ENCODE assay signal across 11 mouse cellular contexts in genomic region chr16:62782229-62782628, GRCm38 (mm10). TPM values are rescaled to one million over a fixed set of nuclear protein-coding genes. Genes with fewer than 3 reads are reported as not detected.
A peak's percentile ranks its signal among the peaks of the same experiment; 100 is the strongest.
DNase-seq lines count a peak whose midpoint lies in the region; ATAC-seq lines count a peak whose summit lies in the region.
"Had no signal": no experiment of that assay in that cellular context is flagged by ENCODE, and none has a peak within 500 bp of the region (broad histone marks: within the 10 kb centered on the region; RNA-seq: fewer than 3 reads in every experiment).

No protein-coding gene starts in this region.

- peak; percentile 31 for ATAC-seq in common myeloid progenitor, adult 5-6 weeks (replicated peaks; ENCODE audit: low read depth, poor library complexity, severe bottlenecking)
- no peak for ATAC-seq in frontal cortex, adult (ENCODE audit: low TSS enrichment)

- intact Hi-C loops in heart, postnatal 10 days (cut with DNase I): loop anchor here (2.0 to 5.0 kb wide), 2 partner anchors 45 to 220 kb away; no protein-coding TSS in a partner anchor

- peak; percentile 13 to 34 for DNase-seq in heart, postnatal 10 days
- DNase-seq in heart, adult 8-10 months (ENCODE audit: low spot score): no peak
- peak; percentile 27 for DNase-seq in thymus, postnatal 0 days (ENCODE audit: low spot score)
- DNase-seq in thymus, adult 18-20 months: no peak
- no peak for DNase-seq in left cerebral cortex, adult 9 months (ENCODE audit: low spot score in 2 of 2)
- no peak for DNase-seq in thymus, postnatal 36 days
- DNase-seq: adrenal gland, postnatal 10 days had no signal

RNA-seq across cellular contexts. Expression of gene Nsun3, which starts 4.4 kb away (rescaled TPM):
- 10 to 100 TPM; 10.3 to 11.9 TPM for total RNA-seq in heart, postnatal 10 days (2021)
- total RNA-seq in heart, adult 8-10 months (2022): 1 to 10 TPM; 6.3 to 9.6 (median 6.7) TPM
- polyA plus RNA-seq in thymus, postnatal 0 days (2015; fragmentation: Nextera tagmentation; extraction: Ambion mirVana): 9.8 and 10.1 TPM in 2 replicates
- 23.6 and 25.5 TPM in 2 replicates for total RNA-seq in common myeloid progenitor, adult 5-6 weeks (2017)

RNA-seq across cellular contexts. Expression of gene Stx19, which starts 32.2 kb away (rescaled TPM):
- total RNA-seq in heart, postnatal 10 days (2021): not detected
- not detected for total RNA-seq in heart, adult 8-10 months (2022)
- 0.14 and 0.33 TPM in 2 replicates for polyA plus RNA-seq in thymus, postnatal 0 days (2015; fragmentation: Nextera tagmentation; extraction: Ambion mirVana)
- not detected in 2 replicates for total RNA-seq in common myeloid progenitor, adult 5-6 weeks (2017)
- total RNA-seq: adrenal gland, postnatal 10 days; left cerebral cortex, postnatal 25 days had no signal
- polyA plus RNA-seq: testis, adult 2 months had no signal

Comparison
In these comparisons a context has a peak if more than half of its experiments do, and no peak if none do; other contexts are left out.
1. DNase-seq: peak in heart, postnatal 10 days (2 of 2) and thymus, postnatal 0 days (single experiment); none in heart, adult 8-10 months (single experiment), thymus, adult 18-20 months (0 of 2), left cerebral cortex, adult 9 months (0 of 2) and thymus, postnatal 36 days (0 of 2).